Mouse (Mus musculus) heart, embryonic 15.5 days (tissue): ENCODE measurements around the gene Lmtk3. TPM values are rescaled to one million over a fixed set of nuclear protein-coding genes. Genes with fewer than 3 reads are reported as not detected.

Source experiments
- ATAC-seq: fragments of 200-750 bp; cut with Nextera tagmentation; replicated peaks from 2 replicates; pipeline ENCODE4 v1.8.0; 2017; ENCODE audit warnings: low read depth, moderate TSS enrichment; ENCODE audit not compliant: insufficient number of reproducible peaks, insufficient read depth, low FRiP score
- H3K27ac ChIP-seq: fragments of 300-500 bp; sonication (generic); 2 replicates; pipeline ENCODE4 v1.5.1; 2015; ENCODE audit warnings: mild to moderate bottlenecking, inconsistent platforms
- H3K27me3 ChIP-seq: fragments of 300-500 bp; sonication (generic); 2 replicates; pipeline ENCODE4 v1.6.1; 2015; ENCODE audit warnings: inconsistent platforms
- H3K36me3 ChIP-seq: fragments of 300-500 bp; sonication (generic); 2 replicates; pipeline ENCODE4 v1.6.1; 2015; ENCODE audit warnings: mild to moderate bottlenecking, inconsistent platforms
- H3K4me1 ChIP-seq: fragments of 300-500 bp; sonication (generic); replicated peaks from 2 replicates; pipeline ENCODE4 v1.6.1; 2015; ENCODE audit warnings: inconsistent platforms
- H3K4me2 ChIP-seq: fragments of 300-500 bp; sonication (generic); 2 replicates; pipeline ENCODE4 v1.6.1; 2015; ENCODE audit warnings: inconsistent platforms, mild to moderate bottlenecking, moderate library complexity
- H3K4me3 ChIP-seq: fragments of 300-500 bp; sonication (generic); 2 replicates; pipeline ENCODE4 v1.5.1; 2015; ENCODE audit warnings: mild to moderate bottlenecking, inconsistent platforms
- H3K9ac ChIP-seq: fragments of 300-500 bp; sonication (generic); 2 replicates; pipeline ENCODE4 v1.6.1; 2015; ENCODE audit warnings: mild to moderate bottlenecking, inconsistent platforms
- H3K9me3 ChIP-seq: fragments of 300-500 bp; sonication (generic); replicated peaks from 2 replicates; pipeline ENCODE4 v1.6.1; 2016; ENCODE audit warnings: inconsistent platforms
- WGBS: fragments of 180-500 bp; shearing (Covaris S2); methylation state at CpG from one replicate; pipeline ENCODE4 v1.1.7; 2015; ENCODE audit warnings: mixed read lengths; 5-methylcytosine and 5-hydroxymethylcytosine counted together
- polyA plus RNA-seq: library from polyadenylated mRNA; unstranded; fragments of >200 nt; fragmentation: Nextera tagmentation; extraction: Ambion mirVana; gene quantifications from 2 replicates; pipeline ENCODE4 v1.2.1, GENCODE M21; 2015

Gene Lmtk3
- polyA plus RNA-seq, 1 experiment from 2014 or later, result not detected

- Histone ChIP-seq H3K4me2 (no peak overlapping the region), H3K27me3 (peaks cover 91% of the 10 kb centered on the region), H3K4me1 (peaks cover 24% of the 10 kb centered on the region), H3K4me3 (no peak overlapping the region), H3K36me3 (no peaks in the 10 kb centered on the region), H3K27ac (no peak overlapping the region), H3K9ac (no peak overlapping the region), H3K9me3 (no peaks in the 10 kb centered on the region)
- WGBS, result 38% methylated on average over 6 of the region's 6 CpGs
- ATAC-seq, result no peak
Observed at GRCm38 (mm10) chr7:45796950-45797349, 13.4 kb downstream of the Lmtk3 start.

DNA sequence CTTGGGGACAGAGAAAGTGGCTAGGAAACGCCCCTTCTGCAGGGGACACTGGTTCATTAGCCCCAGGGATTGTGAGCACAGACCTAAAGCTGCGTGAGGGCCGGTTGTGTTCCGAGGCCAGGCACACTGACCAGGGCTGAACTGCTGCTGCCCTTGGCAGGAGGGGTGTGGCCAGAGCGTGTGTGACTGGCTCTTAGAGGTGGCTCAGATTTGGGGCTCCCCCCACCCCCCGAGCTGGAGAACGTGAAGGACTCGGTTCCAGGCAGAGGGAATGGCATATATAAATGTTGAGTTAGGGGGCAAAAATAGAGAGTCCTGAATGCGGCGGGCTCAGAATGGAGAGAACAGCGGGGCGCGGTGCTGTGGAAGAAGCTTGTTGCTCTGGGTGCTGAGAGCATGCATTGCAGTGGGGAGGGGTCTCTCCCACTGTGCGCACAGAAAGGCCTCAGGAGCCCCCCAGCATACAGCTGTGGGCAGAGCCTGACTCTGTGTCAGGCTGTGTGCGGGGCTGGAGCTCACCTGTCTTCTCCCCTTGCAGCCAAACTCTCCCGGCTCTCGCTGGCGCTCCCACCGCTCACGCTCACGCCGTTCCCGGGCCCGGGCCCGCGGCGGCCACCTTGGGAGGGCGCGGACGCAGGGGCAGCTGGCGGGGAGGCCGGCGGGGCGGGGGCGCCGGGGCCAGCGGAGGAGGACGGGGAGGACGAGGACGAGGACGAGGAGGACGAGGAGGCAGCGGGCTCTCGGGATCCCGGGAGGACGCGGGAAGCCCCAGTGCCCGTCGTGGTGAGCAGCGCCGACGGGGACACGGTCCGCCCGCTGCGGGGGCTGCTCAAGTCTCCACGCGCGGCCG lies 14.3 kb downstream of the Lmtk3 start:
- H3K4me2 ChIP-seq, result peak overlapping the region; percentile 80
- peaks cover 82% of the 10 kb centered on the region for H3K27me3 ChIP-seq
- WGBS, result 1% methylated on average over 60 of the region's 60 CpGs
- ATAC-seq, result no peak; the same call in 1 of the 2 replicates
- H3K9me3 ChIP-seq, result no peaks in the 10 kb centered on the region
- H3K27ac ChIP-seq, result no peak overlapping the region
- peaks cover 24% of the 10 kb centered on the region for H3K4me1 ChIP-seq
- no peaks in the 10 kb centered on the region for H3K36me3 ChIP-seq
- H3K9ac ChIP-seq, result peak overlapping the region; percentile 34
- peak overlapping the region; percentile 48 for H3K4me3 ChIP-seq

GRCm38 (mm10) chr7:45798511-45798836 lies 14.9 kb downstream of the Lmtk3 start:
- no peak for ATAC-seq
- H3K4me3 ChIP-seq, result peak overlapping the region; percentile 48
- H3K4me2 ChIP-seq, result peak overlapping the region; percentile 80
- peaks cover 24% of the 10 kb centered on the region for H3K4me1 ChIP-seq
- H3K36me3 ChIP-seq, result no peaks in the 10 kb centered on the region
- peaks cover 77% of the 10 kb centered on the region for H3K27me3 ChIP-seq
- H3K9me3 ChIP-seq, result no peaks in the 10 kb centered on the region
- peak overlapping the region; percentile 34 for H3K9ac ChIP-seq
- 1% methylated on average over 19 of the region's 19 CpGs for WGBS
- no peak overlapping the region for H3K27ac ChIP-seq

DNA sequence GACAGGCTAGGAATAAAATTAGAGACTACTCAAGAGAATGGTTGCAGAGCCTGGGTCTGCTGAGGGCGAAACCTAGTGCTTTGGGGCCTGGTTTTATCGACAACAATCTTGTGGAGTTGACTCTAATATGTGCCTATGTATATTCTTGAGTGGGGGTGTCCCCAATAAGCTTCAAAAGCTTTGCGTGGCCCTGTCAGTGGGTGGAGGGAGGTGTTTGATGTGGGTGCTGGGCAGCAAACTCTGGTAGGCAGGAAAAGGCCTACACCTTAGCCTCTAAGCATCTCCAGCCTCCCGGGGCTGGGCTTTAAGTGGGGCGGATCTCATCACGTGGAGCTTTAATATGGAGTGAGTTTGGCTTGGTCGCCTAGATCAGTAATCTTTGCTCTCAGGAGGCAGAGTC lies 15.4 kb downstream of the Lmtk3 start:
- H3K9me3 ChIP-seq, result no peaks in the 10 kb centered on the region
- H3K27me3 ChIP-seq, result peaks cover 72% of the 10 kb centered on the region
- H3K4me1 ChIP-seq, result peaks cover 24% of the 10 kb centered on the region
- H3K4me2 ChIP-seq, result peak overlapping the region; percentile 80
- H3K9ac ChIP-seq, result no peak overlapping the region
- no peak overlapping the region for H3K27ac ChIP-seq
- no peak for ATAC-seq
- H3K4me3 ChIP-seq, result peak overlapping the region; percentile 48
- WGBS, result 49% methylated on average over 7 of the region's 7 CpGs
- no peaks in the 10 kb centered on the region for H3K36me3 ChIP-seq

- H3K4me3 ChIP-seq, result peak overlapping the region; percentile 32; the same call in 1 of the 2 replicates
- H3K27ac ChIP-seq, result no peak overlapping the region
- H3K36me3 ChIP-seq, result no peaks in the 10 kb centered on the region
- no peaks in the 10 kb centered on the region for H3K9me3 ChIP-seq
- 41% methylated on average over 7 of the region's 7 CpGs for WGBS
- peaks cover 61% of the 10 kb centered on the region for H3K27me3 ChIP-seq
- H3K9ac ChIP-seq, result no peak overlapping the region
- no peak for ATAC-seq
- peaks cover 24% of the 10 kb centered on the region for H3K4me1 ChIP-seq
- H3K4me2 ChIP-seq, result peak overlapping the region; percentile 63
Observed at GRCm38 (mm10) chr7:45800001-45800400, 16.5 kb downstream of the Lmtk3 start.

DNA sequence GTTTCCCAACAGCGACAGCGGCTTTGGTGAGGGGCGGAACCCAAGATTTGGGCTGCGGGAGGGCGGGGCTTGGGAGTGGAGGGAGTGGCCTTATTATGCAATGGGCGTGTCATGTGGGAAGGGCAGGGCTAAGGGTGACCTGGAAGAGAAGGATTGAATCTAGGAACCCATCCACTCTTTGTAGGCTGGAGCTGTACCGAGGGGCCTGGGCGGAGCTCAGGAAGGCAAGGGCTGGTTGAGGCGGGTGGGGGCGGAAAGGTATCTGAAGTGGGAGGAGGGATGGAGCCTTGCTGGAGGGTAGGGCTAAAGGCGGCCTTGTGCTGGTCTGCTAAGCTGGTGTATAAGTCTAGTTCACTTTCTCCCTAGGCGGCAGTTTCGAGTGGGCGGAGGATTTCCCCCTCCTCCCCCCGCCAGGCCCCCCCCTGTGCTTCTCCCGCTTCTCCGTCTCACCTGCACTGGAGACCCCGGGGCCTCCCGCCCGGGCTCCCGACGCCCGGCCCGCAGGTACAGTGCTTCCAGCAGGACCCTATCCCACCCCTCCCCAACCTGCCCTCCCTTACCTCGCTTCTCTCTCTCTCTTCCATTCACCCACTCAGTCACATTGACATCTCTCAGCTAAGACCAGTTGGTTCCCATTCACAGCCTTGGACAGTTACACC lies 17.1 kb downstream of the Lmtk3 start:
- 9% methylated on average over 22 of the region's 25 CpGs for WGBS
- ATAC-seq, result no peak

DNA sequence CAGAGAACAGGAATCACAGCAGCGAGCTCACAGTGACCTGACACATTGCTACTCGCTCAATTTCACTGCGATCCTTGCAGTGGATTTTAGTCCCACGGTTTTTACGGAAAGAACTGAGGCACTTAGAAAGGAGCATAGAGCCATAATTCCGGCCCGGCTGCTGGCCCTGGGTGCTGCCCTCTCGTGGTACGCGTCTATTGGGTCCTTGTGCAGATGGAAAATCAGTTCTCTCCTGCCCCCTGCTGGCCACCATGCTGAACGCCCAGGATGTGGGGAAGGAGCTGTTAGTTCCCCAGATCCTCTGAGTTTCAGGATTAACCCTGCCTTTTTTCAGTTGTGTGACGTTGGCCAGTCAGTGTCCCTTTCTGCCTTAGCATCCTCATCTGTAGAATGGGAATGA lies 17.8 kb downstream of the Lmtk3 start:
- no peaks in the 10 kb centered on the region for H3K9me3 ChIP-seq
- H3K27ac ChIP-seq, result no peak overlapping the region
- H3K4me3 ChIP-seq, result peak overlapping the region; percentile 32
- peak overlapping the region; percentile 63 for H3K4me2 ChIP-seq
- no peaks in the 10 kb centered on the region for H3K36me3 ChIP-seq
- H3K9ac ChIP-seq, result peak overlapping the region; percentile 34; the same call in 1 of the 2 replicates
- no peak for ATAC-seq
- H3K4me1 ChIP-seq, result peaks cover 24% of the 10 kb centered on the region
- WGBS, result 1% methylated on average over 12 of the region's 12 CpGs
- peaks cover 48% of the 10 kb centered on the region for H3K27me3 ChIP-seq

More for the DNA sequence above, 17.1 kb downstream of the Lmtk3 start:
- H3K27me3 ChIP-seq, result peaks cover 55% of the 10 kb centered on the region
- peaks cover 24% of the 10 kb centered on the region for H3K4me1 ChIP-seq
- H3K9me3 ChIP-seq, result no peaks in the 10 kb centered on the region
- H3K4me2 ChIP-seq, result peak overlapping the region; percentile 63
- H3K9ac ChIP-seq, result peak overlapping the region; percentile 34; the same call in 1 of the 2 replicates
- peak overlapping the region; percentile 32 for H3K4me3 ChIP-seq
- no peaks in the 10 kb centered on the region for H3K36me3 ChIP-seq
- H3K27ac ChIP-seq, result no peak overlapping the region

DNA sequence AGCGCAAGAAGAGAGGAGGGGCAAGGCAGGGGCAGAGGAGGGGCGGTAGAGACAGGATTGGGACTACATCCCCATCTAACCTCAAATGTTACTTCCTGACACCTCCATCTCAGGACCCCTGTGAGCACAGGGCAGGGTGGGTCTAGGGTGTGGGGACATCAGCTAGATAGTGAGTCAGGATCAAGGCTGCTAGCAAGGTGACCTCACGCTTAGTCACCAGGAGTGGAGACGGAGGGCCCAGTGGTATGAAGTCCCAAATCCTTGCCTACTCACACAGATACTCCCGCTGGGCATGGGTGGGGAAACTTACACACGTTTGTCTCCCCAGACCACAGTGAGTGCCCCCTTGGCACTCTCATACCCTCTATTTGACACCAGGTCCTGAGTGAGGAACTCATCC lies 19.0 kb downstream of the Lmtk3 start:
- Histone ChIP-seq H3K27me3 (peaks cover 37% of the 10 kb centered on the region), H3K36me3 (peaks cover 7% of the 10 kb centered on the region), H3K9me3 (no peaks in the 10 kb centered on the region), H3K27ac (no peak overlapping the region), H3K9ac (no peak overlapping the region), H3K4me1 (peaks cover 22% of the 10 kb centered on the region), H3K4me2 (no peak overlapping the region), H3K4me3 (no peak overlapping the region)
- ATAC-seq, result no peak
- WGBS, result 86% methylated on average over 6 of the region's 6 CpGs

- no peaks in the 10 kb centered on the region for H3K9me3 ChIP-seq
- peaks cover 3% of the 10 kb centered on the region; the same call in 1 of the 2 replicates for H3K27me3 ChIP-seq
- no peak overlapping the region for H3K9ac ChIP-seq
- WGBS, result 58% methylated on average over 5 of the region's 5 CpGs
- H3K4me2 ChIP-seq, result no peak overlapping the region
- H3K36me3 ChIP-seq, result peaks cover 41% of the 10 kb centered on the region
- H3K27ac ChIP-seq, result no peak overlapping the region
- no peak for ATAC-seq
- no peak overlapping the region for H3K4me3 ChIP-seq
- peaks cover 10% of the 10 kb centered on the region for H3K4me1 ChIP-seq
Observed at GRCm38 (mm10) chr7:45805941-45806340, 22.4 kb downstream of the Lmtk3 start.

DNA sequence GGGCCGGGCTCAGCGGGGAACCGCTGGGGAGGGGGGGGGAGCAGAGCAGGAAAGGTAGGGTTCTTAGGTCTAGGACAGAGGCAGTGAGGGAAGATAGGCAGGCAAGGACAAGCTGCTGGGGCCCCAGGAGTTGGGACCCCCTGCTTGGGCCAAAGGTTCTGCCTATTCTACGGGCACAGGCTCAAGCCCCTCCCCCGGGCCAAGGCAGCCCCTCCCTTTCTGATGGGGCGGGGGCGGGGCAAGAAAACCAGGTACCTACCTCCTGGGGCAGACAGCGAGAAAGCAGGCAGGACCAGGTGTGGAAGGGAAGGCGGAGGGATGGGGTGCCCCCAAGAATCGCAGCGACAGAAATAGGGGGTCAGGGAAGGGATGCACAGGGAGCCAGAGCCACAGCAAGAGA lies 24.9 kb downstream of the Lmtk3 start:
- Histone ChIP-seq H3K4me2 (no peak overlapping the region), H3K27me3 (no peaks in the 10 kb centered on the region), H3K9me3 (no peaks in the 10 kb centered on the region), H3K9ac (no peak overlapping the region), H3K27ac (no peak overlapping the region), H3K36me3 (peaks cover 61% of the 10 kb centered on the region), H3K4me3 (no peak overlapping the region), H3K4me1 (peaks cover 22% of the 10 kb centered on the region)
- 59% methylated on average over 10 of the region's 11 CpGs for WGBS
- no peak for ATAC-seq

DNA sequence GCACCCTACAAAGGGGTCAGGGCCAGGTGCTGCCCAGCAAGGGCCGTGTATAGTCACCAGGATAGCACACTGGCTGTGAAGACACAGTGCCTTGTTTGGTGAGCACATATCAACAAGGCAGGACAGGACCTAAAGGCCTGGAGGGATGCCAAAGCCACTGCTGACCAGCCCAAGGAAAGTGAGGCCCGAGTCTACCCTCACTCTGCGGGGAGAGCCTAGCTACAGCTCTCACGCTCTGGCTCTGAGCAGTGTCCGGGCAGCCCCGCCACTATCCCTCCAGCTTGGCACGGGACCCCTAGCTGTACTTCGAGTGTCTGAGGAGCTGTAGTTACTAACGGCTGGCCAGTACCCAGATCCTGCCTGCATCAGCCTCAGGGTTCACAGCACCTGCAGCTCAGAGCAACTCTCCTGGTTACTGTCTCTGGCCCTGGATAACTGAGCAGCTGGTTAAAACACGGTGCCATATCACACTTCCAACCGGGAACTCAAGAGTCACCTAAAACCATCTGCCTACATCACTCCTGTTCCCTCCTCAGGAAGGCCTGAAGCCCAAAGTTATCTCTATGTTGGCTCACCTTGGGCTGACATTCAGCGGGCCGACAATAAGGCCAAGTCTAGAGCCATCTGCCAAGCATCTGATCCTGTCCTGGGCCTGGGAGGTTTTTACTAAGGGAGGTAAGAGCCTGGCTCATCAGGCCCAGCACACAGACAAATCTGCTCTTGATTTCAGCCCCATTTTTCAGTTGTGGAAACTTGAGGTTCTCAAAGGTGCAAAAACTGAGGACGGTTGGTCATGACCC lies 25.9 kb downstream of the Lmtk3 start:
- no peak overlapping the region for H3K4me3 ChIP-seq
- 69% methylated on average over 13 of the region's 14 CpGs for WGBS
- no peaks in the 10 kb centered on the region for H3K27me3 ChIP-seq
- no peak overlapping the region for H3K27ac ChIP-seq
- H3K9me3 ChIP-seq, result no peaks in the 10 kb centered on the region
- ATAC-seq, result no peak
- H3K4me2 ChIP-seq, result no peak overlapping the region
- H3K4me1 ChIP-seq, result peaks cover 22% of the 10 kb centered on the region
- H3K9ac ChIP-seq, result no peak overlapping the region
- peaks cover 61% of the 10 kb centered on the region for H3K36me3 ChIP-seq
